Mouse (Mus musculus): ENCODE data around the gene Pck1. TPM values are rescaled to one million over a fixed set of nuclear protein-coding genes. Genes with fewer than 3 reads are reported as not detected.
A peak's percentile ranks its signal among the peaks of the same experiment; 100 is the strongest.

The Pck1 gene
- polyA plus RNA-seq, 1 experiment from 2014 or later = not detected

- no peak overlapping the region for H3K9ac ChIP-seq (ENCODE audit: low read depth, low read length)
- H3K27ac ChIP-seq (ENCODE audit: low read depth, low read length) = no peak overlapping the region
- WGBS = 86% methylated on average over 10 of the region's 10 CpGs
- no peak overlapping the region for H3K4me3 ChIP-seq (ENCODE audit: low read depth, low read length)
- DNase-seq (ENCODE audit: low spot score) (no peak), ATAC-seq (ENCODE audit: low FRiP score) (no peak)
- no peaks in the 10 kb centered on the region for H3K4me1 ChIP-seq (replicated peaks; ENCODE audit: control insufficient read depth, insufficient read depth, low read length)
- no peaks in the 10 kb centered on the region for H3K36me3 ChIP-seq (ENCODE audit: control insufficient read depth, insufficient read depth, low read length)
- no peaks in the 10 kb centered on the region for H3K9me3 ChIP-seq (ENCODE audit: control insufficient read depth, low read length)
- no peak overlapping the region for H3K4me2 ChIP-seq (replicated peaks; ENCODE audit: low read depth, low read length)
- H3K27me3 ChIP-seq (ENCODE audit: control insufficient read depth, insufficient read depth, low read length) = no peaks in the 10 kb centered on the region
These were observed 12.1 kb downstream of the Pck1 start for GRCm38 (mm10) chr2:173164946-173165345.

GRCm38 (mm10) chr2:173165357-173165756, 12.5 kb downstream of the Pck1 start:
- Histone ChIP-seq H3K27me3 (ENCODE audit: control insufficient read depth, insufficient read depth, low read length) (no peaks in the 10 kb centered on the region), H3K4me1 (replicated peaks; ENCODE audit: control insufficient read depth, insufficient read depth, low read length) (no peaks in the 10 kb centered on the region), H3K9me3 (ENCODE audit: control insufficient read depth, low read length) (no peaks in the 10 kb centered on the region), H3K4me2 (replicated peaks; ENCODE audit: low read depth, low read length) (no peak overlapping the region), H3K9ac (ENCODE audit: low read depth, low read length) (no peak overlapping the region), H3K27ac (ENCODE audit: low read depth, low read length) (no peak overlapping the region), H3K36me3 (ENCODE audit: control insufficient read depth, insufficient read depth, low read length) (no peaks in the 10 kb centered on the region), H3K4me3 (ENCODE audit: low read depth, low read length) (no peak overlapping the region)
- WGBS = 86% methylated on average over 10 of the region's 10 CpGs
- ATAC-seq (ENCODE audit: low FRiP score) (no peak), DNase-seq (ENCODE audit: low spot score) (no peak)

GRCm38 (mm10) chr2:173168411-173168851, 15.6 kb downstream of the Pck1 start:
- Histone ChIP-seq H3K27ac (ENCODE audit: low read depth, low read length) (no peak overlapping the region), H3K4me3 (ENCODE audit: low read depth, low read length) (no peak overlapping the region), H3K36me3 (ENCODE audit: control insufficient read depth, insufficient read depth, low read length) (no peaks in the 10 kb centered on the region), H3K4me2 (replicated peaks; ENCODE audit: low read depth, low read length) (no peak overlapping the region), H3K9me3 (ENCODE audit: control insufficient read depth, low read length) (no peaks in the 10 kb centered on the region), H3K9ac (ENCODE audit: low read depth, low read length) (no peak overlapping the region), H3K4me1 (replicated peaks; ENCODE audit: control insufficient read depth, insufficient read depth, low read length) (peaks cover 11% of the 10 kb centered on the region), H3K27me3 (ENCODE audit: control insufficient read depth, insufficient read depth, low read length) (no peaks in the 10 kb centered on the region)
- DNase-seq (ENCODE audit: low spot score) (no peak), ATAC-seq (ENCODE audit: low FRiP score) (no peak)
- 63% methylated on average over 5 of the region's 5 CpGs for WGBS

GRCm38 (mm10) chr2:173170081-173170480, 17.2 kb downstream of the Pck1 start:
- ATAC-seq (ENCODE audit: low FRiP score) (no peak), DNase-seq (ENCODE audit: low spot score) (no peak)
- 86% methylated on average over 2 of the region's 2 CpGs for WGBS
- no peak overlapping the region for H3K27ac ChIP-seq (ENCODE audit: low read depth, low read length)
- H3K9me3 ChIP-seq (ENCODE audit: control insufficient read depth, low read length) = no peaks in the 10 kb centered on the region
- no peaks in the 10 kb centered on the region for H3K27me3 ChIP-seq (ENCODE audit: control insufficient read depth, insufficient read depth, low read length)
- H3K4me3 ChIP-seq (ENCODE audit: low read depth, low read length) = no peak overlapping the region
- H3K36me3 ChIP-seq (ENCODE audit: control insufficient read depth, insufficient read depth, low read length) = no peaks in the 10 kb centered on the region
- H3K4me2 ChIP-seq (replicated peaks; ENCODE audit: low read depth, low read length) = no peak overlapping the region
- H3K9ac ChIP-seq (ENCODE audit: low read depth, low read length) = no peak overlapping the region
- H3K4me1 ChIP-seq (replicated peaks; ENCODE audit: control insufficient read depth, insufficient read depth, low read length) = peaks cover 17% of the 10 kb centered on the region

GRCm38 (mm10) chr2:173170715-173171114, 17.9 kb downstream of the Pck1 start:
- no peak overlapping the region for H3K4me3 ChIP-seq (ENCODE audit: low read depth, low read length)
- H3K27ac ChIP-seq (ENCODE audit: low read depth, low read length) = peak overlapping the region; percentile 85; the same call in 1 of the 2 replicates
- peaks cover 17% of the 10 kb centered on the region for H3K4me1 ChIP-seq (replicated peaks; ENCODE audit: control insufficient read depth, insufficient read depth, low read length)
- ATAC-seq (ENCODE audit: low FRiP score) = no peak
- DNase-seq (ENCODE audit: low spot score) = no peak
- no peak overlapping the region for H3K4me2 ChIP-seq (replicated peaks; ENCODE audit: low read depth, low read length)
- no peak overlapping the region for H3K9ac ChIP-seq (ENCODE audit: low read depth, low read length)
- no peaks in the 10 kb centered on the region for H3K9me3 ChIP-seq (ENCODE audit: control insufficient read depth, low read length)
- 58% methylated on average over 2 of the region's 2 CpGs for WGBS
- H3K36me3 ChIP-seq (ENCODE audit: control insufficient read depth, insufficient read depth, low read length) = no peaks in the 10 kb centered on the region
- H3K27me3 ChIP-seq (ENCODE audit: control insufficient read depth, insufficient read depth, low read length) = no peaks in the 10 kb centered on the region

- H3K9ac ChIP-seq (ENCODE audit: low read depth, low read length) = 0 out of 2 replicates have a peak overlapping the region, but pooled peaks have one; percentile 16
- no peaks in the 10 kb centered on the region for H3K27me3 ChIP-seq (ENCODE audit: control insufficient read depth, insufficient read depth, low read length)
- peak overlapping the region; percentile 85 for H3K27ac ChIP-seq (ENCODE audit: low read depth, low read length)
- ATAC-seq (ENCODE audit: low FRiP score) (peak; percentile 60), DNase-seq (ENCODE audit: low spot score) (peak; percentile 81)
- no peak overlapping the region; the same call in 1 of the 2 replicates for H3K4me3 ChIP-seq (ENCODE audit: low read depth, low read length)
- H3K36me3 ChIP-seq (ENCODE audit: control insufficient read depth, insufficient read depth, low read length) = no peaks in the 10 kb centered on the region
- 1% methylated on average over 30 of the region's 30 CpGs for WGBS
- H3K9me3 ChIP-seq (ENCODE audit: control insufficient read depth, low read length) = no peaks in the 10 kb centered on the region
- H3K4me2 ChIP-seq (replicated peaks; ENCODE audit: low read depth, low read length) = peak overlapping the region; percentile 34
- peaks cover 17% of the 10 kb centered on the region for H3K4me1 ChIP-seq (replicated peaks; ENCODE audit: control insufficient read depth, insufficient read depth, low read length)
These were observed 18.6 kb downstream of the Pck1 start for GRCm38 (mm10) chr2:173171470-173171869.

GRCm38 (mm10) chr2:173171956-173172355, 19.1 kb downstream of the Pck1 start:
- Histone ChIP-seq H3K9me3 (ENCODE audit: control insufficient read depth, low read length) (no peaks in the 10 kb centered on the region), H3K9ac (ENCODE audit: low read depth, low read length) (no peak overlapping the region), H3K27me3 (ENCODE audit: control insufficient read depth, insufficient read depth, low read length) (no peaks in the 10 kb centered on the region), H3K27ac (ENCODE audit: low read depth, low read length) (peak overlapping the region; percentile 85), H3K4me2 (replicated peaks; ENCODE audit: low read depth, low read length) (peak overlapping the region; percentile 34), H3K4me3 (ENCODE audit: low read depth, low read length) (no peak overlapping the region), H3K36me3 (ENCODE audit: control insufficient read depth, insufficient read depth, low read length) (no peaks in the 10 kb centered on the region), H3K4me1 (replicated peaks; ENCODE audit: control insufficient read depth, insufficient read depth, low read length) (peaks cover 17% of the 10 kb centered on the region)
- WGBS = 67% methylated on average over 5 of the region's 5 CpGs
- no peak for ATAC-seq (ENCODE audit: low FRiP score)
- DNase-seq (ENCODE audit: low spot score) = no peak

- no peak for ATAC-seq (ENCODE audit: low FRiP score)
- peak overlapping the region; percentile 85 for H3K27ac ChIP-seq (ENCODE audit: low read depth, low read length)
- WGBS = 81% methylated on average over 1 of the region's 1 CpGs
- H3K9ac ChIP-seq (ENCODE audit: low read depth, low read length) = no peak overlapping the region
- H3K27me3 ChIP-seq (ENCODE audit: control insufficient read depth, insufficient read depth, low read length) = no peaks in the 10 kb centered on the region; the same call in 1 of the 2 replicates
- H3K9me3 ChIP-seq (ENCODE audit: control insufficient read depth, low read length) = no peaks in the 10 kb centered on the region
- peaks cover 17% of the 10 kb centered on the region for H3K4me1 ChIP-seq (replicated peaks; ENCODE audit: control insufficient read depth, insufficient read depth, low read length)
- DNase-seq (ENCODE audit: low spot score) = no peak
- no peak overlapping the region for H3K4me3 ChIP-seq (ENCODE audit: low read depth, low read length)
- no peaks in the 10 kb centered on the region for H3K36me3 ChIP-seq (ENCODE audit: control insufficient read depth, insufficient read depth, low read length)
- no peak overlapping the region for H3K4me2 ChIP-seq (replicated peaks; ENCODE audit: low read depth, low read length)
These were observed 19.5 kb downstream of the Pck1 start for GRCm38 (mm10) chr2:173172386-173172785.

GRCm38 (mm10) chr2:173173008-173173407, 20.2 kb downstream of the Pck1 start:
- no peaks in the 10 kb centered on the region; the same call in 1 of the 2 replicates for H3K27me3 ChIP-seq (ENCODE audit: control insufficient read depth, insufficient read depth, low read length)
- no peak overlapping the region for H3K4me3 ChIP-seq (ENCODE audit: low read depth, low read length)
- peak overlapping the region; percentile 6; the same call in 1 of the 2 replicates for H3K4me2 ChIP-seq (replicated peaks; ENCODE audit: low read depth, low read length)
- peak; percentile 86 for DNase-seq (ENCODE audit: low spot score)
- no peak overlapping the region for H3K9ac ChIP-seq (ENCODE audit: low read depth, low read length)
- ATAC-seq (ENCODE audit: low FRiP score) = peak; percentile 78
- peak overlapping the region; percentile 85 for H3K27ac ChIP-seq (ENCODE audit: low read depth, low read length)
- H3K36me3 ChIP-seq (ENCODE audit: control insufficient read depth, insufficient read depth, low read length) = no peaks in the 10 kb centered on the region
- H3K9me3 ChIP-seq (ENCODE audit: control insufficient read depth, low read length) = no peaks in the 10 kb centered on the region
- 0% methylated on average over 2 of the region's 2 CpGs for WGBS
- peaks cover 17% of the 10 kb centered on the region for H3K4me1 ChIP-seq (replicated peaks; ENCODE audit: control insufficient read depth, insufficient read depth, low read length)

All from hindbrain, embryonic 11.5 days (tissue).